Mouse (Mus musculus) limb, embryonic 13.5 days (tissue): ENCODE results near the gene Golt1b. TPM values are rescaled to one million over a fixed set of nuclear protein-coding genes. Genes with fewer than 3 reads are reported as not detected.

ENCODE experiments used
- polyA plus RNA-seq: library from polyadenylated mRNA; unstranded; fragments of >200 nt; fragmentation: Nextera tagmentation; extraction: Ambion mirVana; gene quantifications from 2 replicates; pipeline ENCODE4 v1.2.1, GENCODE M21; 2015

The Golt1b gene
- polyA plus RNA-seq, 1 experiment from 2014 or later: 144 TPM

Other genes with a start within 250 kb of the Golt1b start
- gene Slco1a6, start 178.7 kb upstream of the Golt1b start, polyA plus RNA-seq: not detected in 2 replicates
- gene Iapp, start 88.8 kb upstream of the Golt1b start, polyA plus RNA-seq: not detected in 2 replicates
- gene Slco1a5, start 64.2 kb upstream of the Golt1b start, polyA plus RNA-seq: not detected in 2 replicates
- 17.6 and 19.6 TPM in 2 replicates for gene Pyroxd1, start 41.6 kb upstream of the Golt1b start, polyA plus RNA-seq
- gene Recql, start 134 bp upstream of the Golt1b start, polyA plus RNA-seq: 28.0 and 30.5 TPM in 2 replicates
- 0.65 and 1.0 TPM in 2 replicates for gene Spx, start 26.2 kb downstream of the Golt1b start, polyA plus RNA-seq
- 0.14 TPM in 1 of 2 replicates, not detected in the other for gene Gys2, start 85.9 kb downstream of the Golt1b start, polyA plus RNA-seq
- 361 and 383 TPM in 2 replicates for gene Ldhb, start 120.7 kb downstream of the Golt1b start, polyA plus RNA-seq
- 4.5 and 5.9 TPM in 2 replicates for gene Kcnj8, start 184.4 kb downstream of the Golt1b start, polyA plus RNA-seq